Mouse (Mus musculus) hindbrain, postnatal 0 days (tissue): ENCODE measurements around the gene Rora. TPM values are rescaled to one million over a fixed set of nuclear protein-coding genes. Genes with fewer than 3 reads are reported as not detected.

Source experiments
- ATAC-seq: fragments of 200-750 bp; cut with Nextera tagmentation; 2 replicates; pipeline ENCODE4 v1.8.0; 2017; ENCODE audit warnings: mild to moderate bottlenecking, moderate TSS enrichment, moderate library complexity
- DNase-seq: peaks from one replicate; pipeline ENCODE4 v3.0.0-alpha.2; 2015; ENCODE audit warnings: low spot score
- H3K27ac ChIP-seq: fragments of 300-500 bp; sonication (generic); 2 replicates; pipeline ENCODE4 v1.5.1; 2014; ENCODE audit warnings: mild to moderate bottlenecking
- H3K27me3 ChIP-seq: fragments of 300-500 bp; sonication (generic); 2 replicates; pipeline ENCODE4 v1.6.1; 2014; ENCODE audit warnings: low read length, mixed read lengths; ENCODE audit not compliant: insufficient read depth
- H3K36me3 ChIP-seq: fragments of 300-500 bp; sonication (generic); 2 replicates; pipeline ENCODE4 v1.6.1; 2014; ENCODE audit warnings: low read length, mixed read lengths; ENCODE audit not compliant: insufficient read depth
- H3K4me1 ChIP-seq: fragments of 300-500 bp; sonication (generic); 2 replicates; pipeline ENCODE4 v1.6.1; 2014; ENCODE audit warnings: antibody characterized with exemption, low read length, mixed read lengths; ENCODE audit not compliant: insufficient read depth
- H3K4me2 ChIP-seq: fragments of 300-500 bp; sonication (generic); 2 replicates; pipeline ENCODE4 v1.6.1; 2014; ENCODE audit warnings: low read depth, mild to moderate bottlenecking, low read length, moderate library complexity, mixed read lengths
- H3K4me3 ChIP-seq: fragments of 300-500 bp; sonication (generic); 2 replicates; pipeline ENCODE4 v1.5.1; 2014; ENCODE audit warnings: low read length
- H3K9ac ChIP-seq: fragments of 300-500 bp; sonication (generic); replicated peaks from 2 replicates; pipeline ENCODE4 v1.6.1; 2014; ENCODE audit warnings: mild to moderate bottlenecking, low read length, moderate library complexity, mixed read lengths
- H3K9me3 ChIP-seq: fragments of 300-500 bp; sonication (generic); 2 replicates; pipeline ENCODE4 v1.6.1; 2016; ENCODE audit warnings: low read length, mixed read lengths
- CTCF ChIP-seq: IDR thresholded peaks from 2 replicates; pipeline ENCODE4 v1.5.1; 2016; ENCODE audit warnings: antibody characterized with exemption, control low read depth, low read depth
- WGBS: fragments of 180-500 bp; shearing (Covaris S2); extraction: QIAGEN DNeasy Blood & Tissue Kit; methylation state at CpG from one replicate; pipeline ENCODE4 v1.1.7; 2014; 5-methylcytosine and 5-hydroxymethylcytosine counted together
- polyA plus RNA-seq: library from polyadenylated mRNA; unstranded; fragments of >200 nt; fragmentation: Nextera tagmentation; extraction: Ambion mirVana; gene quantifications from 2 replicates; pipeline ENCODE4 v1.2.1, GENCODE M21; 2015
- total RNA-seq: library from RNA; depleted of rRNA; stranded (reverse); fragments of >200 nt; gene quantifications from 2 replicates; pipeline ENCODE4 v1.2.3, GENCODE M21; 2014

The Rora gene
- total and polyA plus RNA-seq, 2 experiments from 2014 or later, result 27.5 to 59.4 TPM

- Histone ChIP-seq H3K36me3 (no peaks in the 10 kb centered on the region), H3K4me1 (peaks cover 4% of the 10 kb centered on the region), H3K27me3 (no peaks in the 10 kb centered on the region), H3K4me2 (no peak overlapping the region), H3K9ac (no peak overlapping the region), H3K27ac (no peak overlapping the region; the same call in 1 of the 2 replicates), H3K4me3 (no peak overlapping the region), H3K9me3 (no peaks in the 10 kb centered on the region)
- ATAC-seq (0 out of 2 replicates have a peak, but pooled peaks have one; percentile 27), DNase-seq (peak; percentile 24)
- TF ChIP-seq CTCF, result no peak
- WGBS, result 57% methylated on average over 5 of the region's 5 CpGs
These were observed 152.2 kb downstream of the Rora start for GRCm38 (mm10) chr9:68805776-68806175.

GRCm38 (mm10) chr9:68807735-68808134 lies 154.1 kb downstream of the Rora start:
- peaks cover 4% of the 10 kb centered on the region for H3K4me1 ChIP-seq
- WGBS, result 96% methylated on average over 2 of the region's 2 CpGs
- no peak for ATAC-seq

GRCm38 (mm10) chr9:68809536-68809935 lies 155.9 kb downstream of the Rora start:
- Histone ChIP-seq H3K4me3 (no peak overlapping the region), H3K9me3 (no peaks in the 10 kb centered on the region), H3K4me2 (no peak overlapping the region), H3K27me3 (no peaks in the 10 kb centered on the region), H3K36me3 (no peaks in the 10 kb centered on the region), H3K4me1 (peaks cover 3% of the 10 kb centered on the region), H3K9ac (no peak overlapping the region), H3K27ac (no peak overlapping the region)
- ATAC-seq, result no peak
- WGBS, result 72% methylated on average over 5 of the region's 5 CpGs
- TF ChIP-seq CTCF, result no peak
- no peak for DNase-seq

More at GRCm38 (mm10) chr9:68807735-68808134, 154.1 kb downstream of the Rora start:
- no peak overlapping the region for H3K9ac ChIP-seq
- H3K4me2 ChIP-seq, result no peak overlapping the region
- no peaks in the 10 kb centered on the region for H3K9me3 ChIP-seq
- H3K27me3 ChIP-seq, result no peaks in the 10 kb centered on the region
- no peak for DNase-seq
- TF ChIP-seq CTCF, result no peak
- H3K36me3 ChIP-seq, result no peaks in the 10 kb centered on the region
- H3K4me3 ChIP-seq, result no peak overlapping the region
- H3K27ac ChIP-seq, result no peak overlapping the region

GRCm38 (mm10) chr9:68814723-68815122 lies 161.1 kb downstream of the Rora start:
- 78% methylated on average over 1 of the region's 1 CpGs for WGBS
- TF ChIP-seq CTCF, result no peak
- no peak overlapping the region for H3K9ac ChIP-seq
- H3K27me3 ChIP-seq, result no peaks in the 10 kb centered on the region
- H3K4me3 ChIP-seq, result no peak overlapping the region
- no peaks in the 10 kb centered on the region for H3K9me3 ChIP-seq
- H3K4me1 ChIP-seq, result peaks cover 3% of the 10 kb centered on the region; the same call in 1 of the 2 replicates
- no peaks in the 10 kb centered on the region for H3K36me3 ChIP-seq
- no peak overlapping the region for H3K27ac ChIP-seq
- no peak overlapping the region for H3K4me2 ChIP-seq
- ATAC-seq (no peak), DNase-seq (no peak)

GRCm38 (mm10) chr9:68815877-68816276 lies 162.3 kb downstream of the Rora start:
- no peak for DNase-seq
- H3K9ac ChIP-seq, result no peak overlapping the region
- 85% methylated on average over 9 of the region's 9 CpGs for WGBS
- H3K4me2 ChIP-seq, result no peak overlapping the region
- peaks cover 7% of the 10 kb centered on the region; the same call in 1 of the 2 replicates for H3K4me1 ChIP-seq
- no peak overlapping the region for H3K4me3 ChIP-seq
- H3K27me3 ChIP-seq, result no peaks in the 10 kb centered on the region
- TF ChIP-seq CTCF, result no peak
- no peaks in the 10 kb centered on the region for H3K9me3 ChIP-seq
- no peak overlapping the region for H3K27ac ChIP-seq
- ATAC-seq, result no peak
- H3K36me3 ChIP-seq, result no peaks in the 10 kb centered on the region

GRCm38 (mm10) chr9:68820036-68820435 lies 166.4 kb downstream of the Rora start:
- ATAC-seq (no peak), DNase-seq (no peak)
- Histone ChIP-seq H3K36me3 (no peaks in the 10 kb centered on the region), H3K9me3 (no peaks in the 10 kb centered on the region), H3K4me1 (0 out of 2 replicates have a peak, but pooled peaks cover 4% of the 10 kb centered on the region), H3K9ac (no peak overlapping the region), H3K4me3 (no peak overlapping the region), H3K4me2 (no peak overlapping the region), H3K27ac (no peak overlapping the region), H3K27me3 (no peaks in the 10 kb centered on the region)
- 68% methylated on average over 4 of the region's 4 CpGs for WGBS
- TF ChIP-seq CTCF, result no peak

- Histone ChIP-seq H3K9ac (no peak overlapping the region), H3K4me3 (no peak overlapping the region), H3K36me3 (no peaks in the 10 kb centered on the region), H3K4me1 (0 out of 2 replicates have a peak, but pooled peaks cover 4% of the 10 kb centered on the region), H3K9me3 (no peaks in the 10 kb centered on the region), H3K4me2 (no peak overlapping the region), H3K27me3 (no peaks in the 10 kb centered on the region), H3K27ac (no peak overlapping the region)
- ATAC-seq, result no peak
- DNase-seq, result peak; percentile 60
- TF ChIP-seq CTCF, result no peak
These were observed 166.9 kb downstream of the Rora start for GRCm38 (mm10) chr9:68820478-68820877.
